Mouse (Mus musculus) splenic B cell, adult 2 months (primary cell): Measurements from ENCODE around the gene Trak1.

Source experiments
- DNase-seq: peaks from one replicate; pipeline ENCODE4 v3.0.0-alpha.2; 2011; ENCODE audit warnings: low read depth, low spot score
- H3K27me3 ChIP-seq: 2 replicates; pipeline ENCODE4 v1.6.1; 2012; ENCODE audit warnings: mild to moderate bottlenecking, low read length, moderate library complexity, mixed read lengths; ENCODE audit not compliant: control insufficient read depth, poor library complexity, insufficient read depth, severe bottlenecking
- H3K36me3 ChIP-seq: 2 replicates; pipeline ENCODE4 v1.6.1; 2012; ENCODE audit warnings: mild to moderate bottlenecking, low read length, moderate library complexity, mixed read lengths; ENCODE audit not compliant: control insufficient read depth, poor library complexity, insufficient read depth, severe bottlenecking

The Trak1 gene

GRCm38 (mm10) chr9:121416872-121417637 lies 119.8 kb downstream of the Trak1 start:
- no peak for DNase-seq
- H3K27me3 ChIP-seq, result no peaks in the 10 kb centered on the region
- no peaks in the 10 kb centered on the region; the same call in none of the 2 replicates for H3K36me3 ChIP-seq

- DNase-seq, result no peak
- H3K36me3 ChIP-seq, result no peaks in the 10 kb centered on the region; the same call in none of the 2 replicates
- no peaks in the 10 kb centered on the region for H3K27me3 ChIP-seq
Measured at GRCm38 (mm10) chr9:121419011-121419410, 121.7 kb downstream of the Trak1 start.

GRCm38 (mm10) chr9:121419573-121419972 lies 122.3 kb downstream of the Trak1 start:
- peak; percentile 12 for DNase-seq
- no peaks in the 10 kb centered on the region for H3K27me3 ChIP-seq

GRCm38 (mm10) chr9:121420817-121421216 lies 123.5 kb downstream of the Trak1 start:
- Histone ChIP-seq H3K27me3 (no peaks in the 10 kb centered on the region), H3K36me3 (no peaks in the 10 kb centered on the region)
- no peak for DNase-seq

More at GRCm38 (mm10) chr9:121419573-121419972, 122.3 kb downstream of the Trak1 start:
- no peaks in the 10 kb centered on the region; the same call in 1 of the 2 replicates for H3K36me3 ChIP-seq

- no peaks in the 10 kb centered on the region for H3K27me3 ChIP-seq
- no peak for DNase-seq
- H3K36me3 ChIP-seq, result no peaks in the 10 kb centered on the region
Measured at GRCm38 (mm10) chr9:121422402-121422801, 125.1 kb downstream of the Trak1 start.

GRCm38 (mm10) chr9:121423621-121424020 lies 126.3 kb downstream of the Trak1 start:
- no peaks in the 10 kb centered on the region for H3K27me3 ChIP-seq
- no peak for DNase-seq
- no peaks in the 10 kb centered on the region for H3K36me3 ChIP-seq

- H3K36me3 ChIP-seq, result no peaks in the 10 kb centered on the region
- DNase-seq, result no peak
- no peaks in the 10 kb centered on the region for H3K27me3 ChIP-seq
Measured at GRCm38 (mm10) chr9:121424281-121425164, 127.2 kb downstream of the Trak1 start.

- no peaks in the 10 kb centered on the region for H3K27me3 ChIP-seq
- no peak for DNase-seq
- no peaks in the 10 kb centered on the region for H3K36me3 ChIP-seq
Measured at GRCm38 (mm10) chr9:121426451-121426850, 129.1 kb downstream of the Trak1 start.

GRCm38 (mm10) chr9:121426902-121427301 lies 129.6 kb downstream of the Trak1 start:
- no peak for DNase-seq
- Histone ChIP-seq H3K36me3 (no peaks in the 10 kb centered on the region), H3K27me3 (no peaks in the 10 kb centered on the region)

- no peak for DNase-seq
- Histone ChIP-seq H3K36me3 (0 out of 2 replicates have a peak, but pooled peaks cover 4% of the 10 kb centered on the region), H3K27me3 (no peaks in the 10 kb centered on the region)
Measured at GRCm38 (mm10) chr9:121429592-121429991, 132.3 kb downstream of the Trak1 start.

- Histone ChIP-seq H3K27me3 (no peaks in the 10 kb centered on the region), H3K36me3 (0 out of 2 replicates have a peak, but pooled peaks cover 4% of the 10 kb centered on the region)
- no peak for DNase-seq
Measured at GRCm38 (mm10) chr9:121430379-121430778, 133.1 kb downstream of the Trak1 start.

GRCm38 (mm10) chr9:121433745-121434528 lies 136.6 kb downstream of the Trak1 start:
- Histone ChIP-seq H3K27me3 (no peaks in the 10 kb centered on the region), H3K36me3 (0 out of 2 replicates have a peak, but pooled peaks cover 4% of the 10 kb centered on the region)

GRCm38 (mm10) chr9:121435332-121435956 lies 138.1 kb downstream of the Trak1 start:
- Histone ChIP-seq H3K27me3 (no peaks in the 10 kb centered on the region), H3K36me3 (0 out of 2 replicates have a peak, but pooled peaks cover 4% of the 10 kb centered on the region)
- no peak for DNase-seq

More at GRCm38 (mm10) chr9:121433745-121434528, 136.6 kb downstream of the Trak1 start:
- no peak for DNase-seq

GRCm38 (mm10) chr9:121436501-121436900 lies 139.2 kb downstream of the Trak1 start:
- Histone ChIP-seq H3K27me3 (no peaks in the 10 kb centered on the region), H3K36me3 (peaks cover 4% of the 10 kb centered on the region; the same call in 1 of the 2 replicates)
- no peak for DNase-seq
